ENCODE assay signal across 23 mouse cellular contexts in genomic region chr2:11555316-11555715, GRCm38 (mm10). TPM values are rescaled to one million over a fixed set of nuclear protein-coding genes. Genes with fewer than 3 reads are reported as not detected.
DNase-seq lines count a peak whose midpoint lies in the region; ATAC-seq lines count a peak whose summit lies in the region.
"Had no signal": no experiment of that assay in that cellular context is flagged by ENCODE, and none has a peak within 500 bp of the region (broad histone marks: within the 10 kb centered on the region; RNA-seq: fewer than 3 reads in every experiment).

No protein-coding gene starts in this region.

- 0 out of 2 replicates have a peak, but pooled peaks cover 3% of the 10 kb centered on the region for H3K9me3 ChIP-seq in heart, embryonic 12.5 days (replicated peaks)
- H3K9me3 ChIP-seq: embryonic facial prominence, embryonic 13.5 days; embryonic facial prominence, embryonic 15.5 days; forebrain, embryonic 10.5 days; forebrain, embryonic 12.5 days; G1E had no signal

- H3K4me1 ChIP-seq in heart, embryonic 12.5 days (replicated peaks), result peaks cover 11% of the 10 kb centered on the region

- H3K27ac ChIP-seq in heart, embryonic 12.5 days (ENCODE audit: poor library complexity, severe bottlenecking), result no peak overlapping the region
- H3K27ac ChIP-seq: embryonic facial prominence, embryonic 13.5 days; embryonic facial prominence, embryonic 15.5 days; forebrain, embryonic 10.5 days; forebrain, embryonic 12.5 days had no signal

- no peak for ATAC-seq in heart, embryonic 12.5 days (ENCODE audit: insufficient number of reproducible peaks, low FRiP score)
- ATAC-seq: forebrain, embryonic 14.5 days; forebrain, embryonic 16.5 days; Patski had no signal

- H3K36me3 ChIP-seq in heart, embryonic 12.5 days, result no peaks in the 10 kb centered on the region
- H3K36me3 ChIP-seq: embryonic facial prominence, embryonic 13.5 days; embryonic facial prominence, embryonic 15.5 days; forebrain, embryonic 10.5 days; forebrain, embryonic 12.5 days; G1E had no signal

- H3K4me2 ChIP-seq in heart, embryonic 12.5 days, result no peak overlapping the region
- H3K4me2 ChIP-seq: embryonic facial prominence, embryonic 13.5 days; embryonic facial prominence, embryonic 15.5 days; forebrain, embryonic 12.5 days had no signal

- DNase-seq in heart, adult 11 months, result peak; percentile 63
- DNase-seq in thymus, postnatal 0 days (ENCODE audit: low spot score), result peak; percentile 35
- DNase-seq in thymus, postnatal 36 days, result no peak
- DNase-seq in ZHBTc4 (ENCODE audit: low read depth, low spot score), result peak; percentile 51
- DNase-seq in ovary, adult 18-20 months (ENCODE audit: low spot score), result no peak
- DNase-seq: adrenal gland, adult 2 months; adrenal gland, postnatal 10 days; adrenal gland, postnatal 25 days; cerebellum, adult 11 months; cerebellum, adult 18-20 months; cerebellum, adult 9-10 months; cerebellum, postnatal 36 days; embryo, embryonic 11 days had no signal

- H3K4me3 ChIP-seq in heart, embryonic 12.5 days, result no peak overlapping the region
- H3K4me3 ChIP-seq: embryonic facial prominence, embryonic 13.5 days; embryonic facial prominence, embryonic 15.5 days; erythroblast, embryonic 14.5 days; forebrain, embryonic 10.5 days; forebrain, embryonic 12.5 days had no signal

- H3K27me3 ChIP-seq in heart, embryonic 12.5 days (replicated peaks), result no peaks in the 10 kb centered on the region

- no peak overlapping the region for H3K9ac ChIP-seq in heart, embryonic 12.5 days
- H3K9ac ChIP-seq: embryonic facial prominence, embryonic 13.5 days; embryonic facial prominence, embryonic 15.5 days; forebrain, embryonic 12.5 days had no signal

- 44% methylated on average over 6 of the region's 6 CpGs for WGBS in heart, embryonic 12.5 days

RNA-seq across cellular contexts. Expression of gene Pfkfb3, which starts 1.4 kb away (rescaled TPM):
- polyA plus RNA-seq in heart, embryonic 12.5 days (2016; fragmentation: Nextera tagmentation; extraction: Ambion mirVana), result 11.8 and 12.6 TPM in 2 replicates
- polyA plus RNA-seq in thymus, postnatal 0 days (2015; fragmentation: Nextera tagmentation; extraction: Ambion mirVana), result 14.0 and 15.0 TPM in 2 replicates
- polyA plus RNA-seq: G1E had no signal

RNA-seq across cellular contexts. Expression of gene Rbm17, which starts 48.6 kb away (rescaled TPM):
- 101 and 103 TPM in 2 replicates for polyA plus RNA-seq in heart, embryonic 12.5 days (2016; fragmentation: Nextera tagmentation; extraction: Ambion mirVana)
- polyA plus RNA-seq in thymus, postnatal 0 days (2015; fragmentation: Nextera tagmentation; extraction: Ambion mirVana), result 188 and 189 TPM in 2 replicates

Comparison
In these comparisons a context has a peak if more than half of its experiments do, and no peak if none do; other contexts are left out.
1. DNase-seq: peak in heart, adult 11 months (single experiment), thymus, postnatal 0 days (single experiment) and ZHBTc4 (single experiment); none in thymus, postnatal 36 days (0 of 2) and ovary, adult 18-20 months (single experiment).